Mouse (Mus musculus): ENCODE data around the gene Fgfr2.

DNA sequence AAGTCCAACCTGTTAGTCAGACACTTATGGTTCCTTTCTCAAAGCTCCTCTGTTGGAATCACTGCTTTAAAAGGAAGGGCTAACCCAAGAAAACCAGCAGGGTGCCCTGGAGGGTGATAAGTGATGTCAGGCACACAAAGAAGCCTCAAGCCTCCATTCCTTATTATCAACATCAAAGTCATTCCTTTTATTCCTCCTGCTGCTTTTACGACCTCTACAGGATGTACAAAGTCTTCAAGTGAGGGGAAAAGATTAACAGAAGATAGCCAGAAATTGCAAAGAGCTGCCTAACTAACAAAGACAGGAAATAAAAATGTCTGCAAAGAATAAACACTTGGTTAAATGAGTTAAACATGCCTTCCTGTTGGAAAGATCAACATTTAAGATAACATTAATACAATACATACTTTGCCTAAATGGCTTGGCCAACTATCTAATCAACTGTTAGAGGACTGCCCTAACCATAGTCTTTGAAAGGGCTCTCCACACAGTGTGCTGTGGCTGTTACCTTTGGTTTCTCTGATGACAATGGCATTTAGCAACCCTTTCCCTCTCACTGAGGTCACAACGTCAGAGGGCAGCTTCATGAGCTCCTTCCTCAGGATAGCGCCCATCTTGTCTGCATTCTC is 563.9 kb downstream of the Fgfr2 start:
- TF ChIP-seq CTCF (IDR thresholded peaks at IDR 0.05; ENCODE audit: low read depth) (no peak), EP300 (IDR thresholded peaks at IDR 0.05; ENCODE audit: low read depth) (no peak)

Measured in liver, postnatal 0 days (tissue).